Mouse (Mus musculus) embryonic fibroblast, embryonic 13.5 days (primary cell): ENCODE results near the gene Efna4.

Experiments
- CTCF ChIP-seq: IDR thresholded peaks from 2 replicates; pipeline ENCODE4 v1.5.1; 2011; ENCODE audit warnings: mild to moderate bottlenecking, control low read depth, low read length, moderate library complexity, borderline replicate concordance; ENCODE audit not compliant: insufficient read depth
- POLR2A ChIP-seq: IDR thresholded peaks from 2 replicates; pipeline ENCODE4 v1.6.1; 2011; ENCODE audit warnings: low read depth, mild to moderate bottlenecking, control low read depth, low read length, moderate library complexity

DNA sequence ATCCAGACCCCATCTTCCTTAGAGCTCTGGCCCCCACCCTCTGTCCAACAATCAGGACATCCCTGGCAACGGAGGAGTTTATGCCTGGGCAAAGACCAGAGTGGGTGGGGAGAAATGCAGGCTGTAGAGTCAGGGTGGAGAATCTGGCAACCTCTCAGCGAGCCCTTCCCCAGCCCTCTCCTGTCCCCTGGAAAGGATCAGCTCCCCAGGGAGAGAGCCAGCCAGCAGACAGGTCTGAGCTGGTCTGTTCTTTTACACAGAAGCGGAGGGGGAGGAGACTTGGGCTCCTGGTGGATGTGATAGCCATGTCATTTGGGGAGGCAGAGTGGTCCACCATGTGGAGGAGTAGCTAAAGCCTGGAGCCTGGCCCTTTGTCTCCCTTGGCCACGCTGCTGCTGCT lies 9.2 kb downstream of the Efna4 start:
- TF ChIP-seq CTCF, result no peak
- TF ChIP-seq POLR2A, result no peak
